Mouse (Mus musculus) embryo, embryonic 10 days (tissue): ENCODE data around the gene Ushbp1.
"Not testable (repeated sequence)": the region's sequence is repeated elsewhere in the genome, so short reads cannot be mapped to it uniquely, and the experiment has no call there.

Experiments
- DNase-seq: peaks from one replicate; pipeline ENCODE4 v3.0.0-alpha.2; 2015; ENCODE audit warnings: low spot score

The Ushbp1 gene

GRCm38 (mm10) chr8:71395629-71396028 lies at the start of gene Ushbp1:
TSS of gene Ushbp1 (minus strand) at chr8:71395802.
- DNase-seq = no peak

GRCm38 (mm10) chr8:71445096-71445495 lies 49.5 kb upstream of the Ushbp1 start:
- no peak for DNase-seq

DNA sequence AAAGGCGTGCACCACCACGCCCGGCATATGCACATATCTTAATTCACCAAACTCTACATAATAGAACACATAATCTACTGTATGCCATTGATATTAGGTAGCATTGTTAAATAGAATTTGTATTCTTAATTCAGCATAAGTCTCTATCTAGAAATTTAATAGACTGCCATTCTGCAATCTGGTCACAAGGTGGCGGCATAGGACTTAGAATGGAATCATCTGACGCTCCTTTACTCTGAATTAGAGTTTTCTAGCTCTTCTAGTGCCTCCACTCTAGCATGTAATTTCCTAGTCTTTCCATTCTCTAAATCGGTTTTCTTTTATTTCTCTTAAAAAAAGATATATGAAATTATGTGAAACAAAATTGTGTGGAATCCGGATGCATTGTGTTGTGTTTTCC lies 45.8 kb upstream of the Ushbp1 start:
- DNase-seq = peak; percentile 76

DNA sequence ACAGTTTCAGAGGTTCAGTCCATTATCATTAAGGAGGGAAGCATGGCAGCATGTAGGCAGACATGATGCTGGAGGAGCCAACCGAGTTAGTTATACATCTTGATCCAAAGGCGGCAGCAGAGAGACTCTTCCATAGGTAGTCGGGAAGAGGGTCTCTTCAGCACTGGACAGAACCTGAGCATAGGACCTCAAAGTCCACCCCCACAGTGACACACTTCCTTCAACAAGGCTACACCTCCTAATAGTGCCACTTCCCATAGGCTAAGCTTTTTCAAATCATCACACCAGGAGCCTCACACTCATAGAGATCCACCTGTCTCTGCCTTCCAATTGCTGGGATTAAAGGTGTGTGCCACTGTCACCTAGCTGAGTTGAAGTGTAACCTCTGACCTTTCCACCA lies 41.4 kb upstream of the Ushbp1 start:
- DNase-seq = no peak

DNA sequence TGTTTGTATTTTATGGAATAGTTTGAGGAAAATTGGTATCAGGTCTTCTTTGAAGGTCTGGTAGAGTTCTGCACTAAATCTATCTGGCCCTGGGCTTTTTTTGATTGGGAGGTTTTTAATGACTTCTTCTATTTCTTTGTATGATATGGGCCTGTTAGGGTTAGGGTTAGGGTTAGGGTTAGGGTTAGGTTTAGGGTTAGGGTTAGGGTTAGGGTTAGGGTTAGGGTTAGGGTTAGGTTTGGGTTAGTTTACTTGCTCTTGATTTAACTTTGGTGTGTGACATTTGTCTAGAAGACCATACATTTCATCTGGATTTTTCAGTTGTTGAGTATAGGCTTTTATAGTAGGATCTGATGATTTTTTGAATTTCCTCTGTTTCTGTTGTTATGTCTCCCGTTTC lies 37.3 kb upstream of the Ushbp1 start:
- not testable (repeated sequence) for DNase-seq

- DNase-seq = no peak
These were observed 26.5 kb upstream of the Ushbp1 start for GRCm38 (mm10) chr8:71422121-71422520.

DNA sequence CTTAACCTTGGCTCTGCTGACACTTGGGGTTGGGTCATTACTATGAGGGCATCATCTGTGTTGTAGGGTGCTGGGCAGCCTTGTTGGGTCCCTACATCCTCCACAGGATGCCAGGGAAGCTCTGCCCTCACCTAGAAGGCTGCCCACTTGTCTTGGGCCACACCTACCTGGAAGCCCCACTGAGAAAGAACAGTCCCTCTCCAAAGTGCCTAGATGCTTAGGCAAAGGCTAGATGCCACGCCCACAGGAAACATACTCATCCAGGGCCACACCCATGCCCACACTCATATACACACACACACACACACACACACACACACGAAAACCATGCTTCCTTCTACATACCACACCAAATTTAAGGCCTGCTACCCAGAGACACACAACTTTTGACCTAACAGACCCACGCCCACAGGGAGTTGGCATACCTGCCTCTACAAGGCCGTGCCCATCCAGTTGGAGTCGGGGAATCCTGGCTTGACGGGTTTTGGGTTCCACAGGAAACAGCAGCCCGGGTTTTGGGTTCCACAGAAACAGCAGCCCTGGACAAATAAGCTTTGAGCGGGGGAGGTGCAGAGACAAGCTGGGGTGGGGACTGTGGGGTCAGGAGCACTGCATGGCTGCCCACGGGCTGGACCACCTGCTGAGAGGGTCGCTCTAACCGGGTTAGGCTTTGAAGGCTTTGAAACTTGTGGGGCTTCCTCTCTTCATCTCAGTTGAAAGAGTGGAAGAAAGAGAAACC lies 16.1 kb upstream of the Ushbp1 start:
- DNase-seq = no peak

DNA sequence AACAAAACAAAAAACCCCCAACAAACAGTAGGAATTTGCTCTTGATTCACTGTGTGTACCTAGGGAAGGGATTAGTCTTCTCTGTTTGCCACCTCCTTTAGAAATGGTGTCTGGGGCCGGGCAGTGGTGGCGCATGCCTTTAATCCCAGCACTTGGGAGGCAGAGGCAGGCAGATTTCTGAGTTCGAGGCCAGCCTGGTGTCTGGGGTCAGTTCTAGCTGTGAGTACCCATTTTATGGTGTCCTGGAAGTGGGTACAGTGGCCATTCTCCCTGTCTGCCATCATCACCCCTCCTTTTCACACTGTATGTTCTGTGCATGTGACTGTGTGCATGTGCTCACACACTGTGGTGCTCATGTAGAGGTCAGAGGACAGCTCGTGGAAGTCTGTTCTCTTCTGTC lies 12.6 kb upstream of the Ushbp1 start:
- DNase-seq = no peak

- no peak for DNase-seq
These were observed 11.8 kb upstream of the Ushbp1 start for GRCm38 (mm10) chr8:71407441-71407840.

GRCm38 (mm10) chr8:71406099-71407015 lies 10.8 kb upstream of the Ushbp1 start:
- peak; percentile 92 for DNase-seq

GRCm38 (mm10) chr8:71405401-71406098 lies 9.9 kb upstream of the Ushbp1 start, which contains the start of gene Ankle1:
TSS of gene Ankle1 (plus strand) at chr8:71406010.
- DNase-seq = peak; percentile 98

DNA sequence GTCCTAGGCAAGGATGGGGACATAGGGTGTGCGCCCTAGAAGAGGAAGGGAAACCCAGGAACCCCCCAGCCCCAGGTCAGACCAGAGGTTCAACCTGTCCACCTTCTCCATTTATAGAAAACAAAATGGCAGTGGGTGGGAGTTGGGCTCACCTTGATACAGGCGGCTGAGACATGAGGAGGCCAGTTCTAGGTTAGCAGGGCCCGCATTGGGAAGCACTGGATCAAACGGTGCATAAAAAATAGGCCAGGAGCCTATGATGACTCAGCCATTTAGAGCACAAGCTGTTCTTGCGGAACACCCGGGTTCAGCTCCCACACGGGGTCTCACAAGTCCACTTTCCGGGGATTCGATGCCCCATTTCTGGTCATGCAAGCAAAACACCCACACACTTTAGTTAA lies 9.3 kb upstream of the Ushbp1 start:
- no peak for DNase-seq

GRCm38 (mm10) chr8:71404011-71404410 lies 8.4 kb upstream of the Ushbp1 start:
- DNase-seq = no peak

- DNase-seq = no peak
These were observed 7.7 kb upstream of the Ushbp1 start for GRCm38 (mm10) chr8:71403107-71403885.

DNA sequence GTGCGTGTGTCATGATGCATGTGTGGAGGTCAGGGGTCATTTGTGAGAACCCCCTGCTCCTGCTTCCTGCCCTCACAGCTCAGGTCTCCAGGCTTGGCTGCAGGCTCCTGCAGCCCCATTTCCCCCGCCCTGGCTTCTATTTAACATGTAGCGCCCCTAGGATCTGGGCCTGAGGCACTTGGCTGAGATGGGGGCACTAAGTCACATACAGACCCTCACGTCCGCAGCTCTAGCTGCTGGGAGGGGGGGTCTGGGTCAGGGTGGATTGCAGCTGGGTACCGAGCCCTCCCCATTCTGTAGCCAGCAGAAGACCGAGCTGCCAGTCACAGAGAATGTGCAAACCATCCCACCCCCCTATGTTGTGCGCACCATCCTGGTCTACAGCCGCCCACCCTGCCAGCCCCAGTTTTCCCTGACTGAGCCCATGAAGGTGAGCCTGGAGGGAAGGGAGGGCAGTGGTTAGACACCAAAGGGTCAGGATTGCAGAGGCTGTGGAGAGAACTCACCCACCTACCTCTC lies 6.9 kb upstream of the Ushbp1 start:
- no peak for DNase-seq

DNA sequence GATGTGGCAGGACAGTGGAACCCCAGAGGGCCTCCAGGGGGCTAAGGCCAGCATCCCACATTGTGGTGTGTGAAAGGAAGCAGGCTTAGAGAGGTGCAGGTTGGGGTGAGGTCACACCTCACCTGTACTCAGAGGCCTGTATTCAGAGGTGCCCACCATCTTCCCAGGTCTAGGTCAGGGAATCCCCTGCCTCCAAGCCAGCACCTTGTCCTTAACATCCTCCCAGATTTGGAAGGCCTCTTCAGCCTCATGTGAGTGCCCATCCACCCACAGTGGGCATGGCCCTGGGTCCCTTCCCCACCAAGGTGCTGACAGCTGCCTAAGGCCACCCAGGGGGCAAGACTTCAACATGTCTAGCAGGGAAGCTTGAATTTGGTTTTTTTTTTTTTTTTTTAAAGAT lies 5.9 kb upstream of the Ushbp1 start:
- DNase-seq = no peak

DNA sequence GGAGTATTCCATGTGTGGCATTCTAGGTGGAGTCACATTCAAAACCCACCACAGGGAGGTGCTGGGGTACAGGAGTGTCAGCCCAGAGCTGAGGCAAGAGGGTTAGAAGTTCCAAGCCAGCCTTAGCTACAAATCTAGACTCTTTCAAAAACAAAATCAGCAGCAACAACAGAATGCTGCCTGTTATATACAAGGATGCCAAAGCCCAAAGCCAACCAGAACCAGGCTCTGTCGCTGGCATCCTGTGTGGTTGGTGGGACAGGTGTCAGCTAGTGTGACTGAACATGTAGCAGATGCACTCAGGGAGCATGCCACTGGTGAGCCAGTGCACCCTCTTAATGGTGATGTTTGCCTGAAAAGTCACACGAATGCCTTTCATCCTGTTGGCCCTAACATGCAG lies 5.2 kb upstream of the Ushbp1 start:
- DNase-seq = no peak

DNA sequence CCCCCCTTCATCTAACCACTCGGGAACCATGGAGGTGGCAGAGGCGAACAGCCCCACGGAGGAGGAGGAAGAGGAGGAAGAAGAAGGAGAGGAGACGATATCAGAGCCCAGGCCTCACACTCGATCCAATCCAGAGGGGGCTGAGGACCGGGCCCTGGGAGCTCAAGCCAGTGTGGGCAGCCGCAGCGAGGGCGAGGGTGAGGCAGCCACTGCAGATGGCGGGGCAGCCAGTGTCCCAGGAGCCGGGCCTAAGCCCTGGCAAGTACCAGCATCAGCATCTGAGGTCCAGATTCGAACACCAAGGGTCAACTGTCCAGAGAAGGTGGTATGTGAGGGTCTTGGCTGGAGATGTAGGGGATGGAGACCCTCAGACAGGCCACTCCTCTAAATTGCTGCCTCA lies 2.1 kb upstream of the Ushbp1 start:
- no peak for DNase-seq

DNA sequence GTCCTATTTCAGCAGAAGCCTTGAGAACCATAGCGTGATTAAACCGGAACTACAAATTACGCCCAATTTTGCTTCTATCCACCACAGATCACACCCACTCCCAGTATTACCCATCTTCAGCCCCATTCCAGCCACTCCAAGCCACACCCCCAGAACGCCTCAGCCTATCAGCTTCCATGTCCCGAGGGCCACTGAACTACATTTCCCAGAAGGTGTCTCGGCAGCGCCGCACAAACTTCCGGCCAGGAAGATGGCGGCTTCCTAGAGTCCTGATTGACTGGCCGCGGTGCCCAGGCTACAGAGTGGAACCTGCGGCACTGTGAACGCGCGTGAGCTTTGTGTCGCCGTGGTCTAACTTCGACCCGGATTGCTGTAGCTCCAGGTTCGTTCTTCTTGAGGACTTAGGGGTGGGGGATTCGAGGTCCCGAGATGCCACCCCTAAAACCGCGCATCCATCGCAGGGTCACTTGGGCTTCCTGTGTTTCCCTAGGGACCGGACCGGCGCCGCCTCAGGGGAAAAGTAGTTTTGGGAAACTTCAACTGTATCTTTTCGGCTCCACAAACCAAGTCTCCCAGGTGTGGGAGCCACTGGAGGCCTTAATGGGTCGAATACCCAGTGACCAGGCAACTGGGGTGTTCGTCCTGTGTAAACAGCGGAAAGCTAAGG lies 1.2 kb upstream of the Ushbp1 start, which contains the start of gene Babam1:
Gene Babam1 (plus strand): TSS at position 223 of the 667 bp plus-strand sequence.
- DNase-seq = peak; percentile 97

DNA sequence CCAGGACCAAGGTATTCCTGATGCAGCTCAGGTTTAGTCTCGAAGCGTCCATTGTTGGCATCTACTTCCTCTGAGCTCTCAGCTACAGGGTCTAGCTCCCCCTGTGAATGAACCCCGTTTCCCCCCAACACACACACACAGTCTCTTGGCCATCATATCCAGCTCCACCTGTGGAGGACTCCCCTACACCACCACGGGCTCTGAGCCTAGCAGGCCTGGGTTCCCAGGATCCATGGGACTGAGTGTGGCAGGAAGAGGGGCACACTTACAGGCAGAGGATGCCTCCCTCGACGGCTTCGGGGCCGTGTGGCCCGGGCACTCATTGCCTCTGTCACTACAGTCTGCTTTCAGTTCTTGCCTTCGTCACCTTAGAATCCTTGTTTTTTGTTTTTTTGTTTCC lies 531 bp downstream of the Ushbp1 start:
- no peak for DNase-seq

- no peak for DNase-seq
These were observed 1.1 kb downstream of the Ushbp1 start for GRCm38 (mm10) chr8:71394481-71394880.
